Mouse (Mus musculus): ENCODE data around the gene Smg6. TPM values are rescaled to one million over a fixed set of nuclear protein-coding genes. Genes with fewer than 3 reads are reported as not detected.

The Smg6 gene
- total RNA-seq, 2 experiments from 2014 or later: 26.5 to 27.5 TPM

- intact Hi-C loops (cut with DNase I): loop anchor here (1.0 to 5.0 kb wide), 3 partner anchors 98 to 269 kb away; partner anchors contain the start of gene Tlcd2
- DNase-seq (ENCODE audit: low spot score in 2 of 2): peak; percentile 74 to 76
Observed at GRCm38 (mm10) chr11:75193256-75194071, 267.8 kb downstream of the Smg6 start, which contains the start of gene Rtn4rl1. Gene Rtn4rl1 (plus strand): TSS chr11:75193783.

GRCm38 (mm10) chr11:75194121-75194849 is 268.7 kb downstream of the Smg6 start:
- intact Hi-C loops (cut with DNase I): loop anchor here (5.0 kb wide), 2 partner anchors 198 to 268 kb away; partner anchors contain the start of gene Tlcd2
- DNase-seq (ENCODE audit: low spot score in 2 of 2): no peak

- intact Hi-C loops (cut with DNase I): loop anchor here (5.0 kb wide), 2 partner anchors 197 to 267 kb away; partner anchors contain the start of gene Tlcd2
- peak in 1 of 2 experiments; percentile 55 for DNase-seq (ENCODE audit: low spot score in 2 of 2)
Observed at GRCm38 (mm10) chr11:75194850-75195461, 269.3 kb downstream of the Smg6 start.

GRCm38 (mm10) chr11:75196131-75196530 is 270.5 kb downstream of the Smg6 start:
- DNase-seq (ENCODE audit: low spot score in 2 of 2): no peak
- intact Hi-C loops (cut with DNase I): no loop called here

GRCm38 (mm10) chr11:75197956-75198355 is 272.3 kb downstream of the Smg6 start:
- no peak for DNase-seq (ENCODE audit: low spot score in 2 of 2)
- intact Hi-C loops (cut with DNase I): no loop called here

GRCm38 (mm10) chr11:75198792-75199191 is 273.2 kb downstream of the Smg6 start:
- intact Hi-C loops (cut with DNase I): no loop called here
- no peak for DNase-seq (ENCODE audit: low spot score in 2 of 2)

- no peak for DNase-seq (ENCODE audit: low spot score in 2 of 2)
- intact Hi-C loops (cut with DNase I): no loop called here
Observed at GRCm38 (mm10) chr11:75199951-75200350, 274.3 kb downstream of the Smg6 start.

- DNase-seq (ENCODE audit: low spot score in 2 of 2): peak; percentile 74 to 91
- intact Hi-C loops (cut with DNase I): no loop called here
Observed at GRCm38 (mm10) chr11:75200935-75201334, 275.3 kb downstream of the Smg6 start.

GRCm38 (mm10) chr11:75201721-75202120 is 276.1 kb downstream of the Smg6 start:
- no peak for DNase-seq (ENCODE audit: low spot score in 2 of 2)
- intact Hi-C loops (cut with DNase I): no loop called here

GRCm38 (mm10) chr11:75203926-75204325 is 278.3 kb downstream of the Smg6 start:
- intact Hi-C loops (cut with DNase I): no loop called here
- DNase-seq (ENCODE audit: low spot score in 2 of 2): no peak

GRCm38 (mm10) chr11:75204472-75204871 is 278.8 kb downstream of the Smg6 start:
- intact Hi-C loops (cut with DNase I): no loop called here
- no peak for DNase-seq (ENCODE audit: low spot score in 2 of 2)

- no peak for DNase-seq (ENCODE audit: low spot score in 2 of 2)
- intact Hi-C loops (cut with DNase I): no loop called here
Observed at GRCm38 (mm10) chr11:75206347-75206746, 280.7 kb downstream of the Smg6 start.

- intact Hi-C loops (cut with DNase I): no loop called here
- no peak for DNase-seq (ENCODE audit: low spot score in 2 of 2)
Observed at GRCm38 (mm10) chr11:75209363-75209762, 283.7 kb downstream of the Smg6 start.

GRCm38 (mm10) chr11:75210093-75210492 is 284.5 kb downstream of the Smg6 start:
- intact Hi-C loops (cut with DNase I): no loop called here
- no peak for DNase-seq (ENCODE audit: low spot score in 2 of 2)

GRCm38 (mm10) chr11:75210755-75211154 is 285.1 kb downstream of the Smg6 start:
- DNase-seq (ENCODE audit: low spot score in 2 of 2): no peak
- intact Hi-C loops (cut with DNase I): no loop called here

GRCm38 (mm10) chr11:75212031-75212667 is 286.5 kb downstream of the Smg6 start:
- peak; percentile 54 to 72 for DNase-seq (ENCODE audit: low spot score in 2 of 2)
- intact Hi-C loops (cut with DNase I): no loop called here

- intact Hi-C loops (cut with DNase I): no loop called here
- DNase-seq (ENCODE audit: low spot score in 2 of 2): no peak
Observed at GRCm38 (mm10) chr11:75212876-75213275, 287.3 kb downstream of the Smg6 start.

GRCm38 (mm10) chr11:75213372-75214080 is 287.9 kb downstream of the Smg6 start:
- no peak for DNase-seq (ENCODE audit: low spot score in 2 of 2)
- intact Hi-C loops (cut with DNase I): no loop called here

All from left cerebral cortex, postnatal 25 days (tissue).